Mouse (Mus musculus): ENCODE data around the gene Rasgrf1. TPM values are rescaled to one million over a fixed set of nuclear protein-coding genes. Genes with fewer than 3 reads are reported as not detected.

Gene Rasgrf1
- polyA plus RNA-seq, 1 experiment from 2014 or later, result not detected

GRCm38 (mm10) chr9:89968836-89969450, 59.2 kb downstream of the Rasgrf1 start:
- Histone ChIP-seq H3K36me3 (ENCODE audit: control insufficient read depth, insufficient read depth, low read length) (no peaks in the 10 kb centered on the region), H3K27me3 (ENCODE audit: control insufficient read depth, insufficient read depth, low read length) (no peaks in the 10 kb centered on the region), H3K27ac (ENCODE audit: low read depth, low read length) (no peak overlapping the region), H3K9ac (ENCODE audit: low read length) (no peak overlapping the region), H3K4me3 (ENCODE audit: low read depth, low read length) (no peak overlapping the region), H3K4me2 (ENCODE audit: low read depth, low read length, severe bottlenecking) (no peak overlapping the region), H3K9me3 (ENCODE audit: control insufficient read depth, low read length) (no peaks in the 10 kb centered on the region), H3K4me1 (replicated peaks; ENCODE audit: control insufficient read depth, insufficient read depth, low read length) (no peaks in the 10 kb centered on the region)
- DNase-seq (ENCODE audit: low spot score), result no peak
- 82% methylated on average over 6 of the region's 6 CpGs for WGBS
- ATAC-seq (replicated peaks; ENCODE audit: low FRiP score), result no peak

DNA sequence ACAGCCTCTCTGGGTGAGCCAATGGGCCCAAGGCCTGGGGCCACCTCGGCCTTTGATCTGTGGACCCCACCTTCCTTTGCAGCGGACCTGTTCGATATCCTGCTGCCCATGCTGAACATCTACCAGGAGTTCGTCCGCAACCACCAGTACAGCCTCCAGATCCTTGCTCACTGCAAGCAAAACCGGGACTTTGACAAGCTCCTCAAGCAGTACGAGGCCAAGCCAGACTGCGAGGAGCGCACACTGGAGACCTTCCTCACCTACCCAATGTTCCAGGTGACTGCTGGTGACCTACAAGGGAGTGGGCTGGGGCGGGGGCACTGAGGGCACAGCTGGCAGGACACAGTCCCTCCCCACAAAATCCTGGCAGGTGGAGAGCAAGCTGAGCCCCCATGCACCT, 60.6 kb downstream of the Rasgrf1 start:
- Histone ChIP-seq H3K9ac (ENCODE audit: low read length) (no peak overlapping the region), H3K9me3 (ENCODE audit: control insufficient read depth, low read length) (no peaks in the 10 kb centered on the region), H3K36me3 (ENCODE audit: control insufficient read depth, insufficient read depth, low read length) (no peaks in the 10 kb centered on the region), H3K27ac (ENCODE audit: low read depth, low read length) (no peak overlapping the region), H3K4me3 (ENCODE audit: low read depth, low read length) (no peak overlapping the region), H3K4me1 (replicated peaks; ENCODE audit: control insufficient read depth, insufficient read depth, low read length) (no peaks in the 10 kb centered on the region), H3K4me2 (ENCODE audit: low read depth, low read length, severe bottlenecking) (no peak overlapping the region), H3K27me3 (ENCODE audit: control insufficient read depth, insufficient read depth, low read length) (no peaks in the 10 kb centered on the region)
- ATAC-seq (replicated peaks; ENCODE audit: low FRiP score) (no peak), DNase-seq (ENCODE audit: low spot score) (no peak)
- WGBS, result 93% methylated on average over 10 of the region's 10 CpGs

- H3K9me3 ChIP-seq (ENCODE audit: control insufficient read depth, low read length), result no peaks in the 10 kb centered on the region
- DNase-seq (ENCODE audit: low spot score) (no peak), ATAC-seq (replicated peaks; ENCODE audit: low FRiP score) (no peak)
- no peak overlapping the region for H3K9ac ChIP-seq (ENCODE audit: low read length)
- H3K4me2 ChIP-seq (ENCODE audit: low read depth, low read length, severe bottlenecking), result no peak overlapping the region
- WGBS, result 86% methylated on average over 11 of the region's 11 CpGs
- no peaks in the 10 kb centered on the region for H3K27me3 ChIP-seq (ENCODE audit: control insufficient read depth, insufficient read depth, low read length)
- no peak overlapping the region for H3K4me3 ChIP-seq (ENCODE audit: low read depth, low read length)
- H3K27ac ChIP-seq (ENCODE audit: low read depth, low read length), result no peak overlapping the region
- H3K4me1 ChIP-seq (replicated peaks; ENCODE audit: control insufficient read depth, insufficient read depth, low read length), result no peaks in the 10 kb centered on the region
- H3K36me3 ChIP-seq (ENCODE audit: control insufficient read depth, insufficient read depth, low read length), result no peaks in the 10 kb centered on the region
Measured at GRCm38 (mm10) chr9:89970886-89971486, 61.3 kb downstream of the Rasgrf1 start.

DNA sequence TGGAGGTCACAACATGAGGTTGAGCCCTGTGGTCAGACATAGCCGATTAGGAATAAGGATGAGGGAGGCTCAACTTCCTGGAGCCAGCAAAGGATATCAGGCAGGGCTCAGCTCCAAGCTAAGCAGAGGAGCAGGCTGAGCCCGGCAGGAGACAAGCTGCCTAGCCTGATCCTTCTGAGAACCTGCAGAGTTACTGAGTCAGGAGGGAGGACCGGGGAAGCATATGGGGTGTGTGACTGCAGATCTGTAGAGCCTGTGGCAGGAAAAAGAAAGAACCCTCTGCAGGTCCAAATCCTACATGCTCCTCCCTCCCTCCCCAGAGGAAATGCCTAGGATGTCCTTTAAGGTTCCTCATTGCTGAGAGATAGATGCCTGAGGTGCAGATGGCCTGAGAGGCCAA, 62.6 kb downstream of the Rasgrf1 start:
- WGBS, result 62% methylated on average over 3 of the region's 3 CpGs
- no peaks in the 10 kb centered on the region for H3K27me3 ChIP-seq (ENCODE audit: control insufficient read depth, insufficient read depth, low read length)
- no peak overlapping the region for H3K27ac ChIP-seq (ENCODE audit: low read depth, low read length)
- no peak overlapping the region for H3K4me2 ChIP-seq (ENCODE audit: low read depth, low read length, severe bottlenecking)
- no peak overlapping the region for H3K4me3 ChIP-seq (ENCODE audit: low read depth, low read length)
- DNase-seq (ENCODE audit: low spot score) (no peak), ATAC-seq (replicated peaks; ENCODE audit: low FRiP score) (no peak)
- no peaks in the 10 kb centered on the region for H3K36me3 ChIP-seq (ENCODE audit: control insufficient read depth, insufficient read depth, low read length)
- no peaks in the 10 kb centered on the region for H3K9me3 ChIP-seq (ENCODE audit: control insufficient read depth, low read length)
- H3K9ac ChIP-seq (ENCODE audit: low read length), result no peak overlapping the region
- H3K4me1 ChIP-seq (replicated peaks; ENCODE audit: control insufficient read depth, insufficient read depth, low read length), result no peaks in the 10 kb centered on the region

DNA sequence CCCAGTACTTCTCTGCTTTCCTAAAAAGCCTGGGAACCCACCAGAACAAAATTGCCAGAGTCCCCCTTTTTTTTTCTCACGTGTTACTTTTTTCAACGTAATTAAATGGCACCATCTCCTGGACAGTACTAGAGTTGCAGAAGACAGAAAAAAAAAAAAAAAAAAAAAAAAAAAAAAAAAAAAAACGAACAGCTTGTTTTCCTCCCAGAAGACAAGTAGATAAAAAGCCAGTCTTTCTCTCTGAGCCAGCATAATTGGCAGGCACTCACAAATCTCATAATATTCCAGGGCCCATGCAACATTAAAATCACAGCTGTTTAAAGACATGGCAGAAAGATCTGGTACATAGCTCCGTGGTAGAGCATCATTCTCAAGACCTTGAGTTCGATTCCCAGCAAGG, 64.1 kb downstream of the Rasgrf1 start:
- Histone ChIP-seq H3K4me2 (ENCODE audit: low read depth, low read length, severe bottlenecking) (no peak overlapping the region), H3K9me3 (ENCODE audit: control insufficient read depth, low read length) (no peaks in the 10 kb centered on the region), H3K4me1 (replicated peaks; ENCODE audit: control insufficient read depth, insufficient read depth, low read length) (no peaks in the 10 kb centered on the region), H3K36me3 (ENCODE audit: control insufficient read depth, insufficient read depth, low read length) (no peaks in the 10 kb centered on the region), H3K4me3 (ENCODE audit: low read depth, low read length) (no peak overlapping the region), H3K27me3 (ENCODE audit: control insufficient read depth, insufficient read depth, low read length) (no peaks in the 10 kb centered on the region), H3K9ac (ENCODE audit: low read length) (no peak overlapping the region), H3K27ac (ENCODE audit: low read depth, low read length) (no peak overlapping the region)
- ATAC-seq (replicated peaks; ENCODE audit: low FRiP score), result no peak
- DNase-seq (ENCODE audit: low spot score), result no peak
- 36% methylated on average over 5 of the region's 5 CpGs for WGBS

DNA sequence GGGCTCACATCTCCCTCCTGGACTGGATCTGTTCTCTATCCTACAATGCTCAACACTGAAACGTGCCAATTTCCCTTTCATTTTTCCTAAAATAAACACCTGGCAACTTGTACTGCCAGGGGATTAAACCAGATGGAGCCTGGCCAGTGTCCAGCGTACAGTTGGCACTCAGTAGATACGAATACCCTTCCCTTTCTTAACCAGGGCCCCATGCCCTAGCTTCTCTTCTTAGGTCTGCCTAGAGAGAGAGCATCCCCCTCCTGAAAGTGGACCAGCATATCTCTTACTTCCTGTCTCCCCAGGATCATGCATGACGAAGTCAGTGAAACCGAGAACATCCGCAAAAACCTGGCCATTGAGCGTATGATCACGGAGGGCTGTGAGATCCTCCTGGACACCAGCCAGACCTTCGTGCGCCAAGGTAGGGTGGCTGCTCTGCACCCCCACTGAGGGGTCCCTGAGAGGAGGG, 64.8 kb downstream of the Rasgrf1 start:
- Histone ChIP-seq H3K4me3 (ENCODE audit: low read depth, low read length) (no peak overlapping the region), H3K27ac (ENCODE audit: low read depth, low read length) (no peak overlapping the region), H3K9me3 (ENCODE audit: control insufficient read depth, low read length) (no peaks in the 10 kb centered on the region), H3K9ac (ENCODE audit: low read length) (no peak overlapping the region), H3K4me1 (replicated peaks; ENCODE audit: control insufficient read depth, insufficient read depth, low read length) (no peaks in the 10 kb centered on the region), H3K36me3 (ENCODE audit: control insufficient read depth, insufficient read depth, low read length) (no peaks in the 10 kb centered on the region), H3K4me2 (ENCODE audit: low read depth, low read length, severe bottlenecking) (no peak overlapping the region), H3K27me3 (ENCODE audit: control insufficient read depth, insufficient read depth, low read length) (no peaks in the 10 kb centered on the region)
- ATAC-seq (replicated peaks; ENCODE audit: low FRiP score) (no peak), DNase-seq (ENCODE audit: low spot score) (no peak)
- WGBS, result 85% methylated on average over 10 of the region's 10 CpGs

DNA sequence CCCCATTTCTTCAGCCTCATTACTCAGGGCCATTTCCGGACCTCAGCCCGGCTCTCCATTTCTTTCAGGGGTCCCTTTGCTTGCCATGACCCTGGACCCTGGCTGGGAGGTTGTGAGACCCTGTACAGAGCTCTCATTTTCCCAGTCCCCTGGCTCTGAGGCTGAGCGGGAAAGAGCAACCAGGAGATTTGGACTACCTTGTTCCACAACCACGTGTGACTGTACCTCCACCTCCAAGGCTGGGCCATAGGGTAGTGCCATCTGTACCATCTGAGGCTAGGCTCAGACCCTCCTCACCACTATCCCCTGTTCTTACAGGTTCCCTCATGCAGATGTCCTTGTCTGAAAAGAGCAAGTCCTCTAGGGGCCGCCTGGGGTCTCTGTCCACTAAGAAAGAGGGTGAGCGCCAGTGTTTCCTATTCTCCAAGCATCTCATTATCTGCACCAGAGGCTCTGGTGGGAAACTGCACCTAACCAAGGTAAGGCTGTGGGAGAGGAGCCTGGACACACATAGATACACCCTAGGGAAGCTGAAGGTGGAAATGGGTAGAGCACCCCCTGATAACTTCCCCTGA, 66.7 kb downstream of the Rasgrf1 start:
- no peak overlapping the region for H3K4me2 ChIP-seq (ENCODE audit: low read depth, low read length, severe bottlenecking)
- H3K27ac ChIP-seq (ENCODE audit: low read depth, low read length), result no peak overlapping the region
- DNase-seq (ENCODE audit: low spot score) (no peak), ATAC-seq (replicated peaks; ENCODE audit: low FRiP score) (no peak)
- no peaks in the 10 kb centered on the region for H3K36me3 ChIP-seq (ENCODE audit: control insufficient read depth, insufficient read depth, low read length)
- H3K27me3 ChIP-seq (ENCODE audit: control insufficient read depth, insufficient read depth, low read length), result no peaks in the 10 kb centered on the region
- H3K9me3 ChIP-seq (ENCODE audit: control insufficient read depth, low read length), result no peaks in the 10 kb centered on the region
- no peak overlapping the region for H3K9ac ChIP-seq (ENCODE audit: low read length)
- H3K4me1 ChIP-seq (replicated peaks; ENCODE audit: control insufficient read depth, insufficient read depth, low read length), result no peaks in the 10 kb centered on the region
- no peak overlapping the region for H3K4me3 ChIP-seq (ENCODE audit: low read depth, low read length)
- 84% methylated on average over 6 of the region's 6 CpGs for WGBS

DNA sequence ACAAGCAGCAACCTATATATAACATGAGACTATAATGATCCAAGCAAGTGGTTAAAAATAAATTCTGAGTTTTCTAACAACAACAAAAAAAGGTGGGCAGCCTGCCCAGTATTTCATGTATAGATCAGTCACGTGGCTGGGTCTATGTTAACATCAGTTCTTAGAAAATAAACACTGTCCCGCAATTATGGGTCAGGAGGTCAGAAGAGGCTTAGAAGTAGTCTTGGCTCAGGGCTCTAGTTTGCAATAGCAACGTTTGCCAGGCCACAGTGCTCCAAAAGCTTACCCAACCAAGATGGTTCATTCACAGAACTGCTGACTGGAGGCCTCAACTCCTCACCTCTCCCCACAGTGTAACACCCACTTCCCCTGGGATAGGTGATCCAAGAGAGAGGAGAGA, 69.5 kb downstream of the Rasgrf1 start:
- ATAC-seq (replicated peaks; ENCODE audit: low FRiP score), result no peak
- H3K4me2 ChIP-seq (ENCODE audit: low read depth, low read length, severe bottlenecking), result no peak overlapping the region
- H3K9ac ChIP-seq (ENCODE audit: low read length), result no peak overlapping the region
- no peaks in the 10 kb centered on the region for H3K4me1 ChIP-seq (replicated peaks; ENCODE audit: control insufficient read depth, insufficient read depth, low read length)
- no peak overlapping the region for H3K27ac ChIP-seq (ENCODE audit: low read depth, low read length)
- no peaks in the 10 kb centered on the region for H3K27me3 ChIP-seq (ENCODE audit: control insufficient read depth, insufficient read depth, low read length)
- DNase-seq (ENCODE audit: low spot score), result no peak
- WGBS, result 54% methylated on average over 3 of the region's 3 CpGs
- H3K4me3 ChIP-seq (ENCODE audit: low read depth, low read length), result no peak overlapping the region
- H3K9me3 ChIP-seq (ENCODE audit: control insufficient read depth, low read length), result no peaks in the 10 kb centered on the region
- no peaks in the 10 kb centered on the region for H3K36me3 ChIP-seq (ENCODE audit: control insufficient read depth, insufficient read depth, low read length)

GRCm38 (mm10) chr9:89982256-89982655, 72.5 kb downstream of the Rasgrf1 start:
- no peak for ATAC-seq (replicated peaks; ENCODE audit: low FRiP score)
- H3K27ac ChIP-seq (ENCODE audit: low read depth, low read length), result no peak overlapping the region
- H3K9me3 ChIP-seq (ENCODE audit: control insufficient read depth, low read length), result no peaks in the 10 kb centered on the region
- no peaks in the 10 kb centered on the region for H3K27me3 ChIP-seq (ENCODE audit: control insufficient read depth, insufficient read depth, low read length)
- no peak for DNase-seq (ENCODE audit: low spot score)
- H3K9ac ChIP-seq (ENCODE audit: low read length), result no peak overlapping the region
- no peak overlapping the region for H3K4me2 ChIP-seq (ENCODE audit: low read depth, low read length, severe bottlenecking)
- H3K4me1 ChIP-seq (replicated peaks; ENCODE audit: control insufficient read depth, insufficient read depth, low read length), result no peaks in the 10 kb centered on the region
- WGBS, result 88% methylated on average over 1 of the region's 1 CpGs
- no peaks in the 10 kb centered on the region for H3K36me3 ChIP-seq (ENCODE audit: control insufficient read depth, insufficient read depth, low read length)
- no peak overlapping the region for H3K4me3 ChIP-seq (ENCODE audit: low read depth, low read length)

Measured in forebrain, embryonic 11.5 days (tissue).